Mouse (Mus musculus) small intestine, adult 2 months (tissue): ENCODE measurements around the gene Atg101. TPM values are rescaled to one million over a fixed set of nuclear protein-coding genes. Genes with fewer than 3 reads are reported as not detected.

Source experiments
- H3K27ac ChIP-seq: fragments of 200-500 bp; 2 replicates; pipeline ENCODE4 v1.5.1; 2012; ENCODE audit warnings: low read depth, low read length, control low read depth, inconsistent platforms; ENCODE audit not compliant: insufficient read depth
- H3K27me3 ChIP-seq: fragments of 200-500 bp; 2 replicates; pipeline ENCODE4 v1.6.1; 2012; ENCODE audit warnings: mild to moderate bottlenecking, moderate library complexity, low read length, inconsistent platforms; ENCODE audit not compliant: control insufficient read depth, insufficient read depth
- H3K36me3 ChIP-seq: fragments of 200-500 bp; 2 replicates; pipeline ENCODE4 v1.6.1; 2012; ENCODE audit warnings: mild to moderate bottlenecking, low read length, control low read depth, inconsistent platforms; ENCODE audit not compliant: control insufficient read depth, insufficient read depth
- H3K4me1 ChIP-seq: fragments of 200-500 bp; 2 replicates; pipeline ENCODE4 v1.6.1; 2012; ENCODE audit warnings: low read length, inconsistent platforms, mixed read lengths; ENCODE audit not compliant: control insufficient read depth, insufficient read depth, insufficient read length
- H3K4me3 ChIP-seq: fragments of 200-500 bp; 2 replicates; pipeline ENCODE4 v1.5.1; 2012; ENCODE audit warnings: low read depth, mild to moderate bottlenecking, control low read depth, inconsistent platforms, low read length, moderate library complexity
- CTCF ChIP-seq: fragments of 200-500 bp; IDR thresholded peaks from 2 replicates; pipeline ENCODE4 v1.5.1; 2012; ENCODE audit warnings: low read depth, mild to moderate bottlenecking, control low read depth, inconsistent platforms, low read length, moderate library complexity, mixed read lengths; ENCODE audit not compliant: insufficient replicate concordance, insufficient read length; ENCODE audit errors: extremely low read depth
- POLR2A ChIP-seq: fragments of 200-500 bp; IDR thresholded peaks from 2 replicates; pipeline ENCODE4 v1.6.1; 2012; ENCODE audit warnings: low read depth, mild to moderate bottlenecking, control low read depth, inconsistent platforms, low read length, moderate library complexity
- WGBS: fragments of 180-500 bp; shearing (Covaris S2); methylation state at CpG from one replicate; pipeline ENCODE4 v1.1.7; 2018; 5-methylcytosine and 5-hydroxymethylcytosine counted together
- polyA plus RNA-seq: library from polyadenylated mRNA; depleted of rRNA; stranded (reverse); fragments of >200 nt; gene quantifications from 2 replicates; pipeline ENCODE4 v1.2.3, GENCODE M21; 2012

The Atg101 gene
- polyA plus RNA-seq, 1 experiment: 38.4 TPM

- Histone ChIP-seq H3K4me1 (no peaks in the 10 kb centered on the region), H3K27me3 (no peaks in the 10 kb centered on the region), H3K27ac (no peak overlapping the region), H3K36me3 (no peaks in the 10 kb centered on the region), H3K4me3 (no peak overlapping the region)
- 35% methylated on average over 7 of the region's 7 CpGs for WGBS
- TF ChIP-seq CTCF (no peak), POLR2A (no peak)
Observed at GRCm38 (mm10) chr15:101298550-101298949, 14.5 kb downstream of the Atg101 start.

GRCm38 (mm10) chr15:101299480-101299960, 15.4 kb downstream of the Atg101 start:
- Histone ChIP-seq H3K27ac (no peak overlapping the region), H3K4me1 (no peaks in the 10 kb centered on the region), H3K36me3 (no peaks in the 10 kb centered on the region), H3K27me3 (no peaks in the 10 kb centered on the region), H3K4me3 (no peak overlapping the region)
- WGBS: 66% methylated on average over 14 of the region's 14 CpGs
- no peak for TF ChIP-seq POLR2A
- no peak for TF ChIP-seq CTCF

DNA sequence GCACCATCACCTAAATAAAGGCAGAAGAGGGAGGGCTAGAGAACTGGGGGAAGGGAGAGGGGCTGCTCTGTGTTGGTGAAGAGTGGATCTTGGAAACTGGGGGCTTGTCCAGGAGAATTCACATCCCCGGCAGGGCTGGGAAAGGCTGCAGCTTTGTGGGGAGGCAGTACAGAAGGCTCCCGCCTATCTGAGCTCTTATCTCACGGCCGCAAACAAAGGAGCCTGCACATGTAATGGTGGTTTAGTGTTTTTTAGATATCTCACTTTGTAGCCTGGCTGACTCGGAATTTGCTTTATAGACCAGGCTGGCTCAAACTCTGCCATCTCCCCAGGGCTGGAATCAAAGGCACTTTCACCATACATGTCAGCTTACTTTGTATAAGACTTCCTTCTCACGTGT, 16.1 kb downstream of the Atg101 start:
- WGBS: 26% methylated on average over 6 of the region's 6 CpGs

DNA sequence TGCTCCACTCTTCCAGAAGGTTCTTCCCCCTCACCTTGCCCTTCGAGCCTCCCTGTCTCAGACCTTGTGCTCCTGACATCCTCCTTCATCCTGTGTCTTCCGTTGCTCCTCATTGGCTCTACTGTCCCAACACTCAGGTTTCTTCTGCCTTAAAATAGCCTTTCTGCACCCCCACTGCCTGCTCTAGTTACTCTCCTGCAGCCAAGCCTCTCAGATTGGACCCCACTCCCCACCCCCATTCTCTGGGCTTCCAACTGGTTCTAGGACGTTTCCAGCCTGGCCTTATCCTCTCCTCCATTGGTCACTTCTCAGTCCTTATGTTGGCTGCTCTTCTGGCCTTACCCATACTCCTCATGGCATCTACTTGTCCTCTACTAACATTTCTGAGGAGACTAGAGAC, 18.1 kb downstream of the Atg101 start:
- no peaks in the 10 kb centered on the region for H3K36me3 ChIP-seq
- H3K27me3 ChIP-seq: no peaks in the 10 kb centered on the region
- WGBS: 87% methylated on average over 3 of the region's 3 CpGs
- TF ChIP-seq CTCF (no peak), POLR2A (no peak)
- no peak overlapping the region for H3K27ac ChIP-seq
- H3K4me1 ChIP-seq: no peaks in the 10 kb centered on the region
- H3K4me3 ChIP-seq: no peak overlapping the region

More for the DNA sequence above, 16.1 kb downstream of the Atg101 start:
- H3K27me3 ChIP-seq: no peaks in the 10 kb centered on the region
- H3K4me3 ChIP-seq: no peak overlapping the region
- no peaks in the 10 kb centered on the region for H3K4me1 ChIP-seq
- no peak overlapping the region for H3K27ac ChIP-seq
- no peak for TF ChIP-seq POLR2A
- no peak for TF ChIP-seq CTCF
- H3K36me3 ChIP-seq: no peaks in the 10 kb centered on the region

GRCm38 (mm10) chr15:101303830-101304229, 19.8 kb downstream of the Atg101 start:
- Histone ChIP-seq H3K4me3 (no peak overlapping the region), H3K4me1 (no peaks in the 10 kb centered on the region), H3K27ac (no peak overlapping the region), H3K36me3 (no peaks in the 10 kb centered on the region), H3K27me3 (no peaks in the 10 kb centered on the region)
- WGBS: 84% methylated on average over 4 of the region's 4 CpGs
- TF ChIP-seq CTCF (no peak), POLR2A (no peak)

DNA sequence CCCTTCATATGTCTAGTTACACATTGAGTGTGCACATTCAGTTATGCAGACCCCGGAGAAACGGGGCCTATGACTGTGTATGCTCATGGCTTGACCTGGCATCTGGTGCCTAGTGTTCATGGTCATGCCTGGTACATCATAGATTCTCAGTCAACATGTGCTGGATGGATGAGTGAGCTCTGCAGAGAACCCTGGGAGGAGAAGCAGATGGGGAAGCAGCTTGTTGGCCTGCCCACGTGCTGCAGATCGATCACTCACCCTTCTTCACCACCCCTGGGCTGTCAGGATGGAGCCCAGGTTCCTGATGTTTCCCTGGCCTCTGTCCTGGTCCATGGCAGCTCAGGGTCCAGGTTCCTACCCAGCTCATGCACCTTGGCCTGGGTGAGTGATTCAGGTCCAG, 22.4 kb downstream of the Atg101 start:
- no peaks in the 10 kb centered on the region for H3K4me1 ChIP-seq
- H3K27me3 ChIP-seq: no peaks in the 10 kb centered on the region
- no peaks in the 10 kb centered on the region for H3K36me3 ChIP-seq
- no peak overlapping the region for H3K27ac ChIP-seq
- H3K4me3 ChIP-seq: no peak overlapping the region
- 86% methylated on average over 4 of the region's 4 CpGs for WGBS
- TF ChIP-seq POLR2A: no peak
- TF ChIP-seq CTCF: no peak

GRCm38 (mm10) chr15:101308440-101309348, 24.6 kb downstream of the Atg101 start:
- H3K4me3 ChIP-seq: no peak overlapping the region
- H3K36me3 ChIP-seq: no peaks in the 10 kb centered on the region
- H3K27me3 ChIP-seq: no peaks in the 10 kb centered on the region
- 67% methylated on average over 13 of the region's 13 CpGs for WGBS
- TF ChIP-seq CTCF (no peak), POLR2A (no peak)
- H3K27ac ChIP-seq: no peak overlapping the region
- no peaks in the 10 kb centered on the region for H3K4me1 ChIP-seq
